Mouse (Mus musculus): ENCODE measurements at regions not wholly inside any gene's neighbourhood (a gene's known extent, or its start where the extent isn't known, plus 50 kb on each side); places are given as distances from the start of the nearest gene placed in this dataset.

- Histone ChIP-seq H3K36me3 (no peaks in the 10 kb centered on the region), H3K4me2 (no peak overlapping the region), H3K4me3 (no peak overlapping the region), H3K27ac (replicated peaks) (no peak overlapping the region), H3K4me1 (no peaks in the 10 kb centered on the region), H3K9ac (no peak overlapping the region), H3K27me3 (replicated peaks) (no peaks in the 10 kb centered on the region), H3K9me3 (no peaks in the 10 kb centered on the region)
- WGBS = 80% methylated on average over 5 of the region's 5 CpGs
- ATAC-seq (ENCODE audit: extremely low read depth, insufficient number of reproducible peaks, low FRiP score, low TSS enrichment) = no peak
Observed at GRCm38 (mm10) chr10:56899640-56900274, 522.6 kb downstream of the Gja1 start.

DNA sequence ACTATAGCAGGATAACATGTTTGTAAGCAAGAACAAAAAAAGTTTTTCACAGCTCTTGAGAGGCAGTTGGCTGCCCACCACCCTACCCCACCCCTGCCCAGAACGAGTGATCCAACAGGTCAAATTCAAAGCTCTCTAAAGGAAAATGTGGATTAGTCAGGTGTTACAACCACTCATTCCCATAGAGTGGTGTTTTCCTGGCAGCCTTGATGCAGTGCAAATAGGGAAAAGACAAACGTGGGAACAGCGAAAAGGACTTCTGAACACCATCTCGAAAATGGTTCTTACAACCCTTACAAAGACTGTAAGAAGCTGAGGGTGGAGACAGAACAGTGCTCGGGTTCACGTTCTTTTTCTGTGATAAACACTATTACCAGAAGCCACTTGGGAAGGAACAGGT lies 523.8 kb downstream of the Gja1 start:
- Histone ChIP-seq H3K27ac (replicated peaks) (no peak overlapping the region), H3K36me3 (no peaks in the 10 kb centered on the region), H3K9me3 (no peaks in the 10 kb centered on the region), H3K9ac (no peak overlapping the region), H3K4me1 (no peaks in the 10 kb centered on the region), H3K4me3 (no peak overlapping the region), H3K27me3 (replicated peaks) (no peaks in the 10 kb centered on the region), H3K4me2 (no peak overlapping the region)
- 77% methylated on average over 6 of the region's 6 CpGs for WGBS
- ATAC-seq (ENCODE audit: extremely low read depth, insufficient number of reproducible peaks, low FRiP score, low TSS enrichment) = no peak

DNA sequence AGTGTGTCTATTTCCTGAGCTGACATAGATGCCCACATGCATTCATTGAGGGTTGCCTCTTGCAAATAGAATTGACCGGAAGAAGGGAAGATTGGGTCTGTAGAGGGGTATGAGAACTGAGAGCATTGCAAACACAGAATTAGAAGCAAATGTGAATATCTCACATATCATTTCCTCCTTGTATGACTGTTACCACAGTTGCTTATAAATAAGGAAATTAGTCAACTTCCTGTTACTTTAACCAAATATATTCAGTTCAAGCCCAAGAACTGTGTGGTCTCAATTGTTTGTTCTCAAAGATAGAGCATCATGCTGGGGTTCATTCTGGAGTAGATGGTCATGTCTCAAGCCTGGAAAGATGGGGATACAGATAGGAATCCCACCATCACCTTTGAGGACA lies 535.6 kb downstream of the Gja1 start:
- Histone ChIP-seq H3K9me3 (0 out of 2 replicates have a peak, but pooled peaks cover 3% of the 10 kb centered on the region), H3K27me3 (replicated peaks) (no peaks in the 10 kb centered on the region), H3K4me2 (no peak overlapping the region), H3K27ac (replicated peaks) (no peak overlapping the region), H3K4me3 (no peak overlapping the region), H3K36me3 (no peaks in the 10 kb centered on the region), H3K4me1 (peaks cover 19% of the 10 kb centered on the region), H3K9ac (no peak overlapping the region)
- 79% methylated on average over 1 of the region's 1 CpGs for WGBS
- no peak for ATAC-seq (ENCODE audit: extremely low read depth, insufficient number of reproducible peaks, low FRiP score, low TSS enrichment)

DNA sequence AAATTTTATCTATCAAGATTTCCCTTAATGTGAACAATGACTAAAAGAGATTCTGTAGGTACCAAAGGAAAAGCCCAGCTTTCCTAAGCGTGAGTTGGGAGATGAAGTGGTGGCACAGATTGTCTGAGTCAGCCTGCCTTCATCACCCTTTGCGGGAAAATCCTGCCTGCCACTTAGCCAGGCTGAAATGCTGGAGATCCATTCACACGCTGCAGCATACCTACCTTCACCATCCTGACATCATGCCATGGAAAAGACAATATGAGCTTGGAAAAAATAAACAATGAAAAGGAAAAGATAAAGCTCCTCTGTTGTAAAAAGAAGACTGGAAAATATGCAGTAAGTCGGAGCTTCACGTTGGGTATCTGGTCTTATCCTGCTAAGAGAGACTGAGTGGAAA lies 537.0 kb downstream of the Gja1 start:
- WGBS = 43% methylated on average over 5 of the region's 5 CpGs
- no peak overlapping the region for H3K4me3 ChIP-seq
- no peak overlapping the region for H3K4me2 ChIP-seq
- no peak overlapping the region for H3K9ac ChIP-seq
- H3K27me3 ChIP-seq (replicated peaks) = no peaks in the 10 kb centered on the region
- no peaks in the 10 kb centered on the region for H3K36me3 ChIP-seq
- H3K9me3 ChIP-seq = 0 out of 2 replicates have a peak, but pooled peaks cover 3% of the 10 kb centered on the region
- peak overlapping the region; percentile 74 for H3K27ac ChIP-seq (replicated peaks)
- ATAC-seq (ENCODE audit: extremely low read depth, insufficient number of reproducible peaks, low FRiP score, low TSS enrichment) = no peak
- H3K4me1 ChIP-seq = peaks cover 24% of the 10 kb centered on the region

GRCm38 (mm10) chr10:56918412-56918811 lies 541.3 kb downstream of the Gja1 start:
- no peak overlapping the region for H3K9ac ChIP-seq
- peaks cover 37% of the 10 kb centered on the region for H3K4me1 ChIP-seq
- H3K9me3 ChIP-seq = no peaks in the 10 kb centered on the region
- H3K27me3 ChIP-seq (replicated peaks) = no peaks in the 10 kb centered on the region
- H3K4me2 ChIP-seq = no peak overlapping the region
- H3K27ac ChIP-seq (replicated peaks) = no peak overlapping the region
- H3K4me3 ChIP-seq = no peak overlapping the region
- no peak for ATAC-seq (ENCODE audit: extremely low read depth, insufficient number of reproducible peaks, low FRiP score, low TSS enrichment)
- H3K36me3 ChIP-seq = no peaks in the 10 kb centered on the region
- 48% methylated on average over 5 of the region's 5 CpGs for WGBS

- no peaks in the 10 kb centered on the region for H3K9me3 ChIP-seq
- peak overlapping the region; percentile 67 for H3K27ac ChIP-seq (replicated peaks)
- no peak for ATAC-seq (ENCODE audit: extremely low read depth, insufficient number of reproducible peaks, low FRiP score, low TSS enrichment)
- H3K36me3 ChIP-seq = no peaks in the 10 kb centered on the region
- H3K4me1 ChIP-seq = peaks cover 19% of the 10 kb centered on the region
- 30% methylated on average over 20 of the region's 20 CpGs for WGBS
- peak overlapping the region; percentile 38; the same call in 1 of the 2 replicates for H3K9ac ChIP-seq
- H3K4me2 ChIP-seq = peak overlapping the region; percentile 59
- H3K27me3 ChIP-seq (replicated peaks) = no peaks in the 10 kb centered on the region
- H3K4me3 ChIP-seq = peak overlapping the region; percentile 8
Observed at GRCm38 (mm10) chr10:56920711-56921672, 543.9 kb downstream of the Gja1 start.

GRCm38 (mm10) chr10:56935174-56935573 lies 551.0 kb upstream of the Hsf2 start:
- 71% methylated on average over 4 of the region's 4 CpGs for WGBS
- no peak for ATAC-seq (ENCODE audit: extremely low read depth, insufficient number of reproducible peaks, low FRiP score, low TSS enrichment)
- H3K27ac ChIP-seq (replicated peaks) = no peak overlapping the region

GRCm38 (mm10) chr10:56941972-56942371 lies 544.2 kb upstream of the Hsf2 start:
- no peak overlapping the region for H3K9ac ChIP-seq
- ATAC-seq (ENCODE audit: extremely low read depth, insufficient number of reproducible peaks, low FRiP score, low TSS enrichment) = no peak
- no peak overlapping the region for H3K4me2 ChIP-seq
- peaks cover 5% of the 10 kb centered on the region; the same call in 1 of the 2 replicates for H3K4me1 ChIP-seq
- no peak overlapping the region for H3K4me3 ChIP-seq
- no peaks in the 10 kb centered on the region for H3K27me3 ChIP-seq (replicated peaks)
- 56% methylated on average over 4 of the region's 4 CpGs for WGBS
- H3K9me3 ChIP-seq = no peaks in the 10 kb centered on the region
- no peaks in the 10 kb centered on the region for H3K36me3 ChIP-seq
- no peak overlapping the region for H3K27ac ChIP-seq (replicated peaks)

More at GRCm38 (mm10) chr10:56935174-56935573, 551.0 kb upstream of the Hsf2 start:
- Histone ChIP-seq H3K27me3 (replicated peaks) (no peaks in the 10 kb centered on the region), H3K9ac (no peak overlapping the region), H3K9me3 (no peaks in the 10 kb centered on the region), H3K4me3 (no peak overlapping the region), H3K4me2 (no peak overlapping the region), H3K4me1 (no peaks in the 10 kb centered on the region; the same call in 1 of the 2 replicates), H3K36me3 (no peaks in the 10 kb centered on the region)

- 66% methylated on average over 5 of the region's 5 CpGs for WGBS
- Histone ChIP-seq H3K27me3 (replicated peaks) (no peaks in the 10 kb centered on the region), H3K4me1 (peaks cover 12% of the 10 kb centered on the region), H3K4me2 (no peak overlapping the region), H3K36me3 (no peaks in the 10 kb centered on the region), H3K9ac (no peak overlapping the region), H3K27ac (replicated peaks) (no peak overlapping the region), H3K4me3 (no peak overlapping the region), H3K9me3 (no peaks in the 10 kb centered on the region)
- no peak for ATAC-seq (ENCODE audit: extremely low read depth, insufficient number of reproducible peaks, low FRiP score, low TSS enrichment)
Observed at GRCm38 (mm10) chr10:56944434-56945145, 541.6 kb upstream of the Hsf2 start.

- Histone ChIP-seq H3K4me3 (no peak overlapping the region), H3K36me3 (no peaks in the 10 kb centered on the region), H3K27me3 (replicated peaks) (no peaks in the 10 kb centered on the region), H3K9ac (no peak overlapping the region), H3K4me1 (no peaks in the 10 kb centered on the region), H3K27ac (replicated peaks) (no peak overlapping the region), H3K4me2 (no peak overlapping the region), H3K9me3 (no peaks in the 10 kb centered on the region)
- 79% methylated on average over 2 of the region's 2 CpGs for WGBS
- ATAC-seq (ENCODE audit: extremely low read depth, insufficient number of reproducible peaks, low FRiP score, low TSS enrichment) = no peak
Observed at GRCm38 (mm10) chr10:56956728-56957127, 529.5 kb upstream of the Hsf2 start.

GRCm38 (mm10) chr10:56962096-56962807 lies 523.9 kb upstream of the Hsf2 start:
- 74% methylated on average over 4 of the region's 4 CpGs for WGBS
- no peak overlapping the region for H3K4me3 ChIP-seq
- H3K9ac ChIP-seq = no peak overlapping the region
- H3K27ac ChIP-seq (replicated peaks) = no peak overlapping the region
- H3K4me1 ChIP-seq = peaks cover 7% of the 10 kb centered on the region
- no peaks in the 10 kb centered on the region for H3K36me3 ChIP-seq
- H3K4me2 ChIP-seq = no peak overlapping the region
- no peaks in the 10 kb centered on the region for H3K27me3 ChIP-seq (replicated peaks)
- ATAC-seq (ENCODE audit: extremely low read depth, insufficient number of reproducible peaks, low FRiP score, low TSS enrichment) = no peak
- no peaks in the 10 kb centered on the region for H3K9me3 ChIP-seq

All from heart, embryonic 13.5 days (tissue).